Mouse (Mus musculus): Measurements from ENCODE around the gene Cdk14.

DNA sequence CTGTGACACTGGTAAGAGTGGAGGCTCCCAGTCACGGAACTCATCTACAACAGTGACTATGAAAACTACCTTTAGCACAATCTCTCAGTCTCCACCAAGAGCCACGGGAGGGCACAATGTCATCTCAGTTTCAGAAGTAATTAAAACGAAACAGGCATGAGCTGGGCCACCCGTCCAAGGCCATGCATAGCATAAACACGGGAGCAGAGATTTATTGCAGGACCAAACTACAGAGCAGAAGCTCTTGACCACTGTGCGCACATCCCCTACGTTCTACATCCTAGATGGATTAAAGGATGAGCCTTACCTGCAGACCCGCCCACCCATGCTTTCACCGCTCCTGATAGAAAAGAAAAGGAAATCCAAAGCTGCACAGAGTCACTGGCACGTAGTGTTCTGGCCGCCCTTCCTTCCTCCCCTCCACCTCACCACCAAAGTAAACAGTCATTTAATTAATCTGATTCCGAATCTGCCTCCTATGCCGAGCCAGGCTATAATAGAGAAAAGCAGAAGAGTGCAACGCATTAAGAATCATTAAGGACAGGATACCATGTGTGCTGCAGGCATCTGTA is 158.3 kb downstream of the Cdk14 start:
- TF ChIP-seq CTCF (IDR thresholded peaks at IDR 0.05; ENCODE audit: low read depth, low read length) (no peak), EP300 (IDR thresholded peaks at IDR 0.05; ENCODE audit: insufficient read depth, low read depth, low read length) (no peak)
